Mouse (Mus musculus) cerebellum, postnatal 36 days (tissue): ENCODE measurements at regions not wholly inside any gene's neighbourhood (a gene's known extent, or its start where the extent isn't known, plus 50 kb on each side); places are given as distances from the start of the nearest gene placed in this dataset.
"Not testable (repeated sequence)": the region's sequence is repeated elsewhere in the genome, so short reads cannot be mapped to it uniquely, and the experiment has no call there.

Source experiments
- DNase-seq, 2 experiments: peaks; one replicate each; pipeline ENCODE4 v3.0.0; 2021 to 2022; ENCODE audit warnings: mixed read lengths in 2 of 2

DNA sequence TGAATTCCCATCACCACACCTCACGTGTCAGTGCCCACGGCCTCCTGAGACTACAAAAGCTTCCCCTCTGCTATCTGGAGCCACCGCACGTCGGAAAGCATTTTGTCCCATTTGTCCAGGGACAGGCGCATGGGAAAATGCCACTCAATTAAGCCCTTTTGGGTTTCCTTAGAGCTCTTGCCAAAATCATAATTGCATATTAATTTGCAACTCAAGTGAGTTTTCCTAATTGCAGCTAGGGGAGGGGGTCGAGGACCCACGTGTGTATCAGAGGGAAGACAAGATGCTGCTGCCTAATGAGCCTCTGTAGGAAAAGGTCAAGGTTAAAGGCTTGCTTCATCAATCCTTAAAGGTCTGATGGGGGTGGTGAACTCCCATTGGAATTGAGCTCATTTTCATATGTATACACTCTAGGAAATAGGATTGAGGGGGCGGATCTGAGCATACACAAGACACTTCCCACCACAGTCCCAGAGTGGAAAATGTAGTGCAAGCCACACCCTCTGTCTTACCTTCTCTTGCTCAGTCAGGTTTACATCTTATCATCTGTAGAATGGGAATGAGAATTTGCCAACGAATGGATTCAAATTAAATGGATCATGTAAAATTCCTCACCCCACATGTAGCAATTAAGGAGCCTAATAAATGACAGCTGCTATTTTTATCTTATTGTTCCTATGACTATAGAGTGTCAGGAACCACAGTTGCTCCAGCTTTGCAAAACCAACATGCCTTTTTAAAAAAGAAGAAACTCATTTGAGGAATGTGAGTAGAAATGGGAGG is 179.6 kb upstream of the Tenm4 start:
- DNase-seq: no peak

DNA sequence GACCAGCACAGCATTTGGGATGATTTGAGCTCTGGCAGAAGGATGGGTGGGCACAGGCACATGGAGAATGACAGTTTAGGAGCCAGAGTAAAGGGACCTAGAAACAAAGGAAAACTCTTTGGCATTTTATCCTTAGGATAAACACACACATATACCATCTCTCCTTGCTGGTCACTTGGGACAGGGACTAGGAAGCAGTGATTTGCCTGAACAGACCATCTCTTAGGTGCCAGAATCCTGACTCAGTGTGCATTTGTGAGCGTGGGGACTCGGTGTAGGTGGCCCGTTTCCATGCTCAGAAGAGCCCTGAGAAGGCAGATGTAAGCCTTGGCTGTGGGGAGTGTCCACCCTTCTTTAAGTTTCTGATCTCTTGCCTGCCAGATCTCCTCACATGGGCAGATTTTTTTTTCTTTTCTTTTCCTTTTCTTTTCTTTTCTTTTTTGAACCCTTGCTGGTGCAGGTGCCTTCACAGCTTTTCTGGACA is 179.0 kb upstream of the Tenm4 start:
- no peak for DNase-seq

DNA sequence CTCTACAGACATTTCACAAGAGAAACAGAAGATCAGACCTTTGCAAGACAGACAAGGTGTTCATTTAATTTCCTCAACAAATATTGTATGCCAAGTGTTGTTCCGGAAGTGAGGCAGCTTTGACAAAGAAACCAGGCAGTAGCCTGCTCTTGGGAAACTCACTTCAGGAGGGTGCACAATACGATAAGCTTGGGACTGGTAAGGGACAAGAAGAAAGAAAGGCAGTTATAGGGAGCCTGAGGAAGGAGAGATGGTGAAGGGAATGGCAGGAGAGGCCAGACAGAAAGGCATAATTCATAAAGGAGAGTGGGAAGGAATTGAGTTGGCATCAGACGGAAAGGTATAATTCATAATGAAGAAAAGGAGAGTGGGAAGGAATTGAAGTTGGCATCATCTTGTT is 178.5 kb upstream of the Tenm4 start:
- DNase-seq: no peak

DNA sequence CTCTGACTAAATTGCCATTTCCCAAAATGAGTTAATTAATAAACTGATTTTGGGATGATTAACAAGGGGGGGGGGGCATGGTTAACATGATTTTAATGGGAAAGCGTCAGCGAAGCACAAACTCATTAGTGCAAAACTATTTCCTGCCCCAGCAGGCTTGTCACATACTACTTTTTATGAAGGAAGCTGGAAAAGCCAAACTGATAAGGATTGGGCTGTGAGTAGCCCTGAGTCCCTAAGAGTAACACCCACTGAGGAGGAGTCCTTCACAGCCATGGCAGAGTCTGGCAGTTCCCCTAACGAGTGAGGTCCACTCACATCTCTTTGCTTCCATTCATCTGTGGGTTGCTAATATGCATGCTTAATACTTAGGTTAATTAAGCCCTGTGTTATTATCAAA is 173.9 kb upstream of the Tenm4 start:
- no peak for DNase-seq

GRCm38 (mm10) chr7:95999189-95999588 is 171.9 kb upstream of the Tenm4 start:
- DNase-seq: no peak

DNA sequence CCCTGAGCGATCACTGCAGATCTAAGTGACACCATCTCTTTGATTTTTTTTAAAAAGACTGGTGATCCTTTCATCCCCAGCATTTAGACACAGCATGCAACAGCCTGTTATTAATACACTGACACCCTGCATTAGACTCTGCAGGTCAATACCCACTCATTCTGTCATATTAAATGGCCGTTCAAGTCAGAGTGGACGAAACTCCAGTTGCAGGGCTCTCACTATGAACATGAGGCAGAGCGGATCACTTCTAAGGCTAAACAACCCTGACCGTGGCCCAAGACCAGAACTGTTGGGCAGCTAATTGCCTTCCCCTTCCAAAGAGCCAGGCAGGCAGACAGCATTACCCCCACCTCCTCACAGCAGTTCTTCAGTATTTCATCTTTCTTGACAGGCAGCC is 168.6 kb upstream of the Tenm4 start:
- no peak for DNase-seq

DNA sequence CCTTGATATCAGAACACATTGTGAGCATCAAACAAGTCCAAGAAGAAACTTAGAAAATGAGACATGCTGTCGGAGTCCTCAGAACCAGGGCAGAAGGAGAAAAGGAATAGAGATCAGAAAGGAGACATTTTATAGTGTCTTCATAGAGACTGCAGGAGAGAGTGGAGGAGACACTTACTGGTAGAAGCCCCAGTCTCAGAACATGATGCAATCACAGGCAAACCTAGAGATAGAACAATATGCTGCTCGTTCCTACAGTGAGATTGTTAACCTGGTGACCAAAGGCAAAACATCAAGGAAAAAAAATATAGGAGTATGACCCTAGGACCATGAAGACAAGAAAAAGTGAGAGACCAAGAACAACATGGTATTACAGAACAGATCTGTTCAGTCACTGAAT is 164.7 kb upstream of the Tenm4 start:
- DNase-seq: no peak

DNA sequence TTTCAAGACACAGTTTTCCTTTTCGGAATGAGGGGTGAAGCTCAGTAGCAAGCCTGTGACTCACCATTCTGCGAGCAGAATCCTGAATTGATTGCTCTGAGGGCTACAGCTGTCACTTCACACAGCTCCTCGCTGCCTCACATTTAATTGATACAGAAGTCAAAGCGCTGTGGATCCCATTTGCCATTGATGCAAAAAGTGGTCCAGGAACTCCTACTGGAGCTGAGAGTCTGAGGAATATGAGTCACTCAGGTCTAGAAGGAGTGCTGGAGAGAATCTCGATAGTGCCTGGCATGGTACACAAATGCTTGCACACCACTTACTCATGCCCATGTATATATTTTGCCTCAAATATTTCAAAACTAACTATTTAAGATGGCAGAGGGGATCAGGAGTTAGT is 158.0 kb upstream of the Tenm4 start:
- DNase-seq: no peak

GRCm38 (mm10) chr7:96017112-96017884 is 153.7 kb upstream of the Tenm4 start:
- DNase-seq: no peak

DNA sequence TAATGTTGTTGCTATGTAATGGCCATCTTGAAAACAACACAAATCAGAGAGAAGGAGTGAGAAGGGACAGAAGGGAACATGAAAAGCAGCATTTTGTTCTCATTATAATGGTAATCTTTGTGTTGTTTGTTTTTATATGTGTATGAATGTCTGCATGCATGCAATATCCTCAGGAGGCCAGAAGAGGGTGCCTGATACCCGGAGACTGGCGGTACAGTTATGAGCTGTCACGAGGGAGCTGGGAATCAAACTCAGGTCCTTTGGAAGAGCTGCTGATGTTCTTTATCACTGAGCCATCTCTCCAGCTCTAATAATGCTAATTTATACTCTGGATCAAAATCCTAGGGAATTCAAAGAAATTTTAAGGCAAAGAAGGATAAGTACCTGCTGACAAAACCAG is 147.0 kb upstream of the Tenm4 start:
- DNase-seq: no peak

- DNase-seq: no peak
These were observed 144.1 kb upstream of the Tenm4 start for GRCm38 (mm10) chr7:96026781-96027418.

DNA sequence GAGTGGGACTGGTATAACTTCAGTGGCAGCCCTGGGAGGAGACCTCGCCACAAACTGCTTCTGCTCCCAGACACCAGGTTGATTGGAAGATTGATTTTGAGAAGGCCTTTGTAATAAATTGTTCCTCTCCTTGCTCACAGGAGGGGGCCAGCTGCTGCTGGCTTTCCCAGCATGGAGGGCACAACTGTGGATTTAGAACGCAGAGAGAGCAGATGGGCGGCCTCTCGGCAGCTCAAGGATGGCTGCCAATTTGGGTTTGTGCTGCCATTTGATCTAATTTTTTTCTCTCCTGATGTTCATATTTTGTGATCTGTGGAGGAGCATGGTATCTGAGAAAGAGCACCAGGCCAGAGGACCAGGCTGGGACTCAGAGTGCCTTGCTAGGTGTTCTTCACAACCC is 137.4 kb upstream of the Tenm4 start:
- DNase-seq: no peak

DNA sequence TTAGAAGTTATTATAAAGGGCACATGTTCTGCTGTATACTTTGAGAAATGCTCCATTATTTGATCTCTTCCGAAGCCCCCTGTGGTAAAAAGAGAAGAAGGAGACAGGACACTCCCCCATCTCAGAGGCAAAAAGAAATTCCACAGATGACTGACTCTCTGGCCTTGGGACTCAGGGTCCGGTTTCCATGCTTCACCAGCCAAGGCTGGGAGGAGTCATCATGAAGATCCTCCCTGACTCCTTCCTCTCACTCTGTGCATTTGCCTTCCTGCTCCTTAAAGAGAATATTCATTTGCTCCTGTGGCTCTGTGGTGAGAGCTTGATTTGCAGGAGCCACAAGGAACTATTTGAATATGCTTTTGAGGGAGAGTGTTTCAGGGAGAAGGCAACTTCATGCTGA is 135.6 kb upstream of the Tenm4 start:
- no peak for DNase-seq

DNA sequence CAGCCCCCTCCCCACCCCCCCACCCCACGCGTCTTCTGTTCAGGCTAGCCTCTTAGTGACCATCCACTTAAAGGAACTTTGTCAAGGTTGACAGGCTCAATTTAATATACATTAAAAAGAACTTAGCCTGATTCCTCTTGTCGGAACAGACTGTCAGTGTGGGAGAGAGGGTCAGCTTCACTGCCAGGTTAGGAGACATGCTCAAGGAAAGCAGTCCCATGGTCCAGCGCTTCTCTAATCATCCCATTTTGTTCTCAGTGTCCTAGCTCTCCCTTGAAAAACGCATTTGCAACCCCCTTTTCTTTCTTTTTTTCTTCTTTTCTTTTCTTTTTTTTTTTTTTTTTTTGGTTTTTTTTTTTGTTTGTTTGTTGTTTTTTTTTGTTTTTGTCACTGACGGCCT is 131.4 kb upstream of the Tenm4 start:
- DNase-seq: no peak

DNA sequence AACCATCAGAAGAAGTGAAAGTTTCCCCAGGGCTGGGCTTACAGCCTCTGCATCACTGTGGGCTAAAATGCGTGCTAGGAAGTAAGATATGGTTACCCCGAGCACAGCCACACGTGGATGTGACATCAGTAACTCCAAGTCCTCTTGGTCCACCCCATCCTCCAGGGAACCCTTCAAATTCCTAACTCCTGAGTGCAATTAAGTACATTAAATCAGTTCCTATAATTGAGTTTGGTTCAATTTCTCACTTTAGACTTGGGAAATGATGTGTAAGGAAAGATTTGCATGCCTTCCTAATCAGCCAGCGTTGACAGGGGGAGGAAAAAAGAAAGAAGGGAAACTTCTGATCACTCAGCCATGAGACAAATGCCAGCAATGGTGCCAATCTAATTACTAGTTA is 129.2 kb upstream of the Tenm4 start:
- DNase-seq: no peak

DNA sequence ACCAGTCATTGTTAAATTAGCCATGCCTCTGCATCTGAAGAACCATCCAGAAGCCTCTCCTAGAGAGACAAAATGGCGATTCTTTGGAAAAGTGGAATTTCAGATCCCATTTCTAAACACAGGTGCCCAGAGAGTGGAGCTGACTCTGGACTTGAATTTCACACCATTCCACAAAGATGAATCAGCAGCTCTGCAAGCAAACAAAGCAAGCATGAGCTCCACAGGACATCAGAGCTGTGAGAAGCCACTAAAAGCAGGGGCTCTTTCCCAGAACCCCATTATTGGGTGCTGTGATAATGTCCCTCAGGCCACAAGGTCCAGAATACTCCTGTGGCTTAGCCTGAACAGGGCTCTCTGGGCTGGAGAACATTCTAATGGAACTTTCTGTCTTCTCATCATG is 119.4 kb upstream of the Tenm4 start:
- DNase-seq: no peak

DNA sequence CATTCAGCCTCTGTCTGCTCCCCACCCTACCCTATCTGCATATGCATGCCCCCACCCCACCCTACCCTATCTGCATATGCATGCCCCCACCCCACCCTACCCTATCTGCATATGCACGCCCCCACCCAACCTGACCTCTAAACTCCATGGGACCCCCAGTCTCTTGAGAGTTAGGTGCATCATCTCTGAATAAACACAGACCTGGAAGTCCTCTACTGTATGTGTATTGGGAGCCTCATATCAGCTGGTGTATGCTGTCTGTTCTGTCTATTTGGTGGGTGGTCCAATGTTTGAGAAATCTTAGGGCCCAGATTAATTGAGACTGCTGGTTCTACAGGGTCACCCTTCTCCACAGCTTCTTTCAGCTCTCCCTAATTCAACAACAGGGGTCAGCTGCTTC is 109.4 kb upstream of the Tenm4 start:
- not testable (repeated sequence) for DNase-seq

- no peak for DNase-seq
These were observed 92.5 kb upstream of the Tenm4 start for GRCm38 (mm10) chr7:96078511-96078910.

GRCm38 (mm10) chr7:96081676-96082075 is 89.4 kb upstream of the Tenm4 start:
- no peak for DNase-seq

DNA sequence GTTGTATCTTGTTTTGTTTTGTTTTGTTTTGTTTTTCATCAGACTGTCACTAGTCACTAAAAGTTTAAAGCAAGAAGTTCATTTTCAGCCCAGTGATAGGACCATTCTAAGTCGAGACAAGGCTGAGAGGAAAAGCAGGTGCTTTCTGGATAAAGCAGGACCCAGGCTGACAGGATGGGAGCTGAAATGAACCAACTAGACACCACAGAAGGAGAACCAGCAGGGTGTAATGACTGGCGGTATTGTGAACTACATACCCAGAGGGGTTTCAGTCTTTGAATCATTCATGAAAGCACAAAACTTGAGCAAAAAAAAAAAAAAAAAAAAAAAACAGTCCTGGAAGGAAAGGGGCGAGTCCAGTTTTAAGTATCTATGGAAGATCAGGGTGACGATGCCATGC is 75.9 kb upstream of the Tenm4 start:
- no peak for DNase-seq

DNA sequence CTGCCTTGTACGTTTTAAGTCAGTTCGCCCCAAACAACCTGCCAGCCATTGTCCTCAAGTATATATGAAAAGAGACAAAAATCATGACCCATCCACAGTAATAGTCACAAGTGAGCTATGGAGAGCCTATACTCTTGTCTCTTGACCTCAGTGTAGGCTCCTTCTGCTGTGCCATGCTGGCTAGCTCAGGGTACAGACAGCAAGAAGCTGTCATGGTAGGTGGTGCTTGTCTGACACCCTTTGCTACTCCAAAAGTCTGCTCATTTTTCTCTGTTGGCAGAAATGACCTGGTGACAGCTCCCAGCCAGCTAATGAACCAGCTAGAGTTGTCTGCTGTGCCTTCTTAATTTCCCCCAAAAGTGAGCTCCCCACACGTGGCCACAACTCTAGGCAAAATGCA is 75.3 kb upstream of the Tenm4 start:
- DNase-seq: no peak

DNA sequence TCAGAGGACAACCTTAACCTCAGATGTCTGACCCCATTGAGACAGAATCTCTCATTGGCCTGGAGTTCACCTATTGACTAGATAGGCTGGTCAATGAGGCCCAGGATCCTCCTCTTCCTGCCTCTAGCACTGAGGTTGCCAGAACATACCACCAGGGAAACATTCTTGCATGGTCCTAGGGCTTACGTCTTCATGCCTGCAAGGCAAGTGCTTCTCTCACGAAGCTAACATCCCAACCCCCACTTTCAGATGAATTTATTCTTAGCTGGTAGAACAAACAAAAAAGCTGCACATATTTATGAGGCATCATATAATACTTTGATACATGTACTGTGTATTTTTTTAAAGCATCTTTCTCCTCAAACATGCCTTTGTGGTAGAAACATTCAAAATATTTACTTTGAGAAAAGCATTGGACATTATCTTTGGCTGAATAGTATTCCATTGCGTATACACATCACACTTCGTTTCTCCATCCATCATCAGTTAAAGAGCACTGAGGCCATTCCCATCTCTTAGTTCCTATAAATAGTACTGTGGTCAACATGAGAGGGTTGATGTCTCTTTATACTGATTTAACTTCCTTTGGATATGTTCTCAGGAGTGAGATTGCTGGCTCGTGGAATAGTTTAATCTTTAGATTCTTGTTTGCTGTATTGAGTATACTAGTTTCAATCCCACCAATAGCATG is 72.2 kb upstream of the Tenm4 start:
- no peak for DNase-seq

DNA sequence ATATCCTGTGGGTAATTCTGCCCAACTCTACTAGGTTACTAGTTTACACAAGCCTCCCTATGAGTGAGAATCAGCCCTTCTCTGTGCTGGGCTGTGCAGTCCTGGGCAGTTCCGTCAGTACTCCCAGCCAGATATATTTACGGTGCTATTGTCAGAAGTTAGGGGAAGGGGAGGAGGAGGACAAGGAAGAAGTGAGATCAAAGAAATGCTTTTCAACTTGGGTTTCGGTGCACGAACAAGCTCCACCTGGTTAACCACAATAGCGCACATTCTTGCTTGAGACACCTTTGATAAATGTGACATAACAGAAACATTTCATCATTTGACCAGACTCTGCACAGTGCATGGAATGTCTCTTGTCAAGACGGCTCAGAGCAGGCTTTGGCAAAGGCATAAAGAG is 68.3 kb upstream of the Tenm4 start:
- DNase-seq: no peak
